Mouse (Mus musculus) thymus, postnatal 25 days (tissue): Measurements from ENCODE around the gene Col18a1.

Source experiments
- DNase-seq: peaks from one replicate; pipeline ENCODE4 v3.0.0; 2022

Col18a1 gene

DNA sequence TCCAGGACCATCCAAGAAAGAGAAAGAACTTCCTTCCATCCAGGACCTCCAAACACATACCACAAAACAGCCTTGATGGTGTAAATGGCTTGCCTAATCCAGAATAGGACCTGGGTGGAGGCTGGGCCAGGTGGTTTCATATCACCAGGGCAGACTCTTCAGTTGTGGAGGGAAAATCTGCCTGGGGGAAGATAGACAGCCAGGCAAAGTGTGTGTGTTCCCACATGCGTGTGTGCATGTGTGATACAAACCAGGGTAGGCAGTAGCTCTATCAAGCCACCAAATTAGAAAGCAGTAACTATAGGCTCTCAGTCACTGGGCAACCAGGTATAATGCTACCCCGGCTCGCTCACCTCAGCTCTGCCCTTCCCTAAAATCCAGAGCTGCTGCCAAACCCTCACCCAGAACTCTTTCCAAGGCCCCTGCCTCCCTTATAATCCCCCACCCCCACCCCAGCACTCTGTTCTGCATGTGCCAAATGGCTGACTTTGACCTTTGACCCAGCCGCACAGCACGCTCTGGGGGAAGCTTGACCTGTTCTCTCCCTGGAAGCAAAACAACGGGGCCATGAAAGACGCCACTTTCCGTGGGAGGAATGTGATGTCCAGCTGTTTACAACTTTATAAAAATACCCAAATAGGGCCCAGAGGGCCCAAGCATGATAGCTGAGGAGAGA is 158.8 kb downstream of the Col18a1 start:
- DNase-seq, result no peak

DNA sequence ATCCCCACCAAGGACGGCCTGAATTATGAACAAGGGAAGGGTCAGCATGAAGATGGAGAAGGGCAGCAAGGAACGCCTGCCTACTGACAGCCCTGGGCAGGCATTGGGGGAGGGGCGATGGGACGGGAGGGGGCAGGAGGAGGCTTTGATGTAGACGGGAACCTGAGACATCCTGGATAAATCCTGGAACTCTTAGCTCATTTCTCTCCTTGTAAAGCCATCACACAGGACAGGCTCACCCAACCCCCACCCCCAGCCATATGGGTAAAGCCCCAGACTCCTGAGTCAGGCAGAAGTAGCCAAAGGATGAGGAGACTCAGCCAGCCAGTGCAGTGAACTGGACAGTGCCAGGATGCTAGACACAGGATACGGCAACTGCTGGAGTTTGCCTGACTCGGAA is 161.4 kb downstream of the Col18a1 start:
- no peak for DNase-seq
